Mouse (Mus musculus) right cerebral cortex, postnatal 36 days (tissue): Measurements from ENCODE around the gene Map4k4.

Source experiments
- DNase-seq, 2 experiments: peaks; one replicate each; pipeline ENCODE4 v3.0.0; 2022; ENCODE audit warnings: low spot score in 2 of 2, mixed read lengths in 1 of 2

Gene Map4k4

GRCm38 (mm10) chr1:40000899-40001298 is 100.2 kb downstream of the Map4k4 start:
- peak in 1 of 2 experiments; percentile 52 for DNase-seq

- no peak for DNase-seq
Measured at GRCm38 (mm10) chr1:40002129-40002727, 101.5 kb downstream of the Map4k4 start.

- DNase-seq, result no peak
Measured at GRCm38 (mm10) chr1:40006043-40006651, 105.4 kb downstream of the Map4k4 start.

DNA sequence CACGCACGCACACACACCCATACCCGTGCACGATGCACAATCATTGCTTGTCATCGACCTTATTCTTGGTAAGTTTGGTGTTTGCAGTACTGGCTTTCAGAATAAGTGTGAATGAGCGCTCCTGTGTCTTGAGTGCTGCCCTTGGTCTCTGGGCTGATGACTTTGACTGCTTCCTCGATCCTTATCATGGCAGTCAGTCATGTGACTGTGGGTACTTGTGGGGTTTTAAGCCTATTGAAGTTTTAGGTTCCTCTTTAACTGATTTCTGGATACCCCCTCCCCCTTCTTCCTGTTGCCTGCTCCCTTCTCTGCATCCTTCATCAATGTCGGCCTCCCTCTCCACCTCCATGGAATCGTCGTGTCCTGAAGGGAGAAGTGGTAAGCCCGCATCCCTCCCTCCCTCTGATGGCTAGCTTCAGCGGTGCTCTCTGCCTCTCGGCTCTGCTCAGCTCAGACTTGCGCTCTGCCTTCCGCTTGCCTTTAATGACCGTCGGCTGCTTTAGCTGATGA is 107.3 kb downstream of the Map4k4 start:
- DNase-seq, result no peak

- DNase-seq, result no peak
Measured at GRCm38 (mm10) chr1:40012696-40013095, 112.0 kb downstream of the Map4k4 start.

GRCm38 (mm10) chr1:40015066-40015678 is 114.5 kb downstream of the Map4k4 start:
- no peak for DNase-seq

- DNase-seq, result peak in 1 of 2 experiments; percentile 57
Measured at GRCm38 (mm10) chr1:40021617-40022016, 120.9 kb downstream of the Map4k4 start.

DNA sequence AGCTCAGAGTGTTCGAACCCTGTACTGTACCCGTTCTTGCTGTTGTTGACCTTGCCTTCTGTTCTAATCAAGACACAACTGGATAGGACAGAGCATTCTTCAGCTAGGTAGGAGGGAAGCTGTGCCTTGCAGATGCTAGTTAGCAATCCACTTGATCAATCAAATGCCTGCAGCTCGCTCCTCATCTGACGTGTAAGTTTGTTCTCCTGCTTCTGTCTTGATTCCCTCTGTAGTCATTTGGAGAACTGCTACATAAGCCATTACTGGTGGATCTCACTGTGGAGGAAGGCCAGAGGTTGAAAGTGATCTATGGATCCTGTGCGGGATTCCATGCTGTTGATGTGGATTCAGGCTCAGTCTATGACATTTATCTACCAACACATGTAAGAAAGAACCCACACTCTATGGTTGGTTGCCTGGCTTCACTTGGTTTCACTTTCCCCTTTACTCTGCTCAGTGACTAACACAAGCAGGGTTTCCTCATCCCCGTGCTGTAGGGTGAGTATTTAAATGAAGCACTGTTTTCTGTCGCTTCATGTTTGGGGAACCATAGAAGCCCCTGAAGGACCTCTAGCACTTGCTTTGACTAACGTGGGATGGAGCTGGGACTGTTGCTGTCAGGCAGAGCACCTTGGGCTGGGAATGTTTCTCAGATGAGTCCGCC is 121.9 kb downstream of the Map4k4 start:
- DNase-seq, result no peak

GRCm38 (mm10) chr1:40023206-40023605 is 122.5 kb downstream of the Map4k4 start:
- no peak for DNase-seq

DNA sequence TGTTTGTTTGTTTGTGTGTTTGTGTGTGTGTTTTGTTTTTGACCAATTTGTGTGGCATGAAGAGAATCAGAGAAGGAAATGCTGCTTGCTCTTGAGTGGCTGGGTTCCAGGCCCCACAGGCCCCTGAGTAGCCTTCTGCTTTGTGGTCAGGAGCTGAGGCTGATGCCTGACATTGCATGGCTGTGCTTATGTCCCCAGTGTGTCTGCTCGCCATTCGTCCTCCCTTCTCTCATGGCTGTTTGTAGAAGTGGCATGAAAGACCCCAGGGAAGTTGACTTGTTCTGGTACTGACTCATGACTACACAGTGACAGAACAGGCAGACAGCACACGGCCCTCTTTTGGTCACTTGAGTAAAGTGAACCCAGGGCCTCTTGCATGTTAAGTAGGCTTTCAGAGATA is 123.0 kb downstream of the Map4k4 start:
- no peak for DNase-seq

- peak; percentile 40 to 66 for DNase-seq
Measured at GRCm38 (mm10) chr1:40024554-40025320, 124.0 kb downstream of the Map4k4 start.

- DNase-seq, result no peak
Measured at GRCm38 (mm10) chr1:40025416-40025815, 124.7 kb downstream of the Map4k4 start.

DNA sequence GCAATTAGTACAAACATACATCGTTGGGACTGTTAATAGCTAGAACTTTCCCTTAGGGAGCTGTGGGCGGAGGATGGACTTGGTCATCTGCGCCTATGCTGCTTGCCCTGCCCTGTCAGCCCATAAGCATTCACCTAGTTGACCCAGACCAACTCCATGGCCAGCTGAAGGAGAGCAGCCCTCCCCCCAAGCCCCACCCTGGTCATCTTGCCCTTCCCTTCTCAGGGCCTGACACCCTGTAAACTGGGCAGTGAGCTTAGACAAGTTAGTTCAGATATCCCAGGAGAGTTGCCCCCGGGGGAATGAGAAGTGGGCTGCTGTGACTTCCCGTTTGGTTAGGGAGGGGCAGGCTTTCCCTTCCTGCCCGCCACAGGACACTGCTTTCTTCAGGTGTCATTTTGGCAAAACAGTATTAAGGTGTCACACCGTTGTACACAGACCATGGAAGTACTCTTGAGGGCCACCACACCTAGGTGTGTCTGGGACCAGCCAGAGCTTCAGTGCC is 126.5 kb downstream of the Map4k4 start:
- no peak for DNase-seq

- no peak for DNase-seq
Measured at GRCm38 (mm10) chr1:40028207-40028998, 127.7 kb downstream of the Map4k4 start.

GRCm38 (mm10) chr1:40029597-40029996 is 128.9 kb downstream of the Map4k4 start:
- no peak for DNase-seq

DNA sequence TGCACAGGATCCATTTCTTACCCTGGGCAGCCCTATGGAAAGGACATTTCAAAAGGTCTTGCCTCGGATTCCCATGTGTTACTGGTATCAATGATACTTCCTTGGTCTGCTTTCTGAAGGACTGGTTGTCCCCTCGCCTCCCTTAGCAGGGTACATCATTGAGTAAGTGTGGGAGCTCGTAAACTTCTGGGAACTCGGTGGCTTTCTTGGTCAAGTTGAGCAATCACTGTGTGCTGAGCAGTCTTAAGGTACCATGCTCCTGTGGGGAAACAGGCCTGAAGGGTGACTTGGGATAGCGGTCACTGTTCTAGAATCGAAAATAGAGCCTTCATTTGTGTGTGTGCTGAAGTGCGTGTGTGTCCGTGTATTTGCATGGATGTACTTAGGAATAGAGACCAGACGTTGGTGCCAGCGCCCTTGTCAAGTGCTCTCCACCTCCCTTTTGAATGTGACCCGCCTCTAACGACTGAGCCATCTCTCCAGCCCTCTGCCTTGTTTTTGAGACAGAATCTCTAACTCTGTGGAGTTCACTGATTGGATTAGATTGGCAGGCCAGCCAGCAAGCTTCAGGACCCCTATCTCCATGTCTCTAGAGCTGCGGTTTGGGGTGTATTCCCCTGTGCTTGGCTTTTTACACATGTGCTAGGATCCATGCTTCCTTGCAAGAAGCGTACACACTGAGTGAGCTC is 129.7 kb downstream of the Map4k4 start:
- no peak for DNase-seq

DNA sequence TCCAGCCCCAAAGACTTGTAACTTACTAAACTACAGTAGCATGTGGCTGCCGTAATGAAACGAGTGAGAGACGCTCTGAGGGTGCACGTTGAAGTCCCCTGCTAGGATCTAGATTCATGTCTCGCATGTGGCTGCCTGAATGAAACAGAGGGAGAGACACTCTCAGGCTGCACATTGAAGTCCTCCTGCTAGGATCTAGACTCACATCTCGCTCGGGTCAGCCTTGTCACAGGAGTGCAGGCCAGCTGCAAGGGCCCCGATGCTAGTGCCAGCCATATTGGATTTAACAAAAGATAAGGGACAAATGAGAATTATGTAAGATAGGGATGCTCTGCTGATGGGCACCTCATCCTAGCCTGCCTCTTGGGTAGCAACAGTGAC is 130.3 kb downstream of the Map4k4 start:
- DNase-seq, result no peak

DNA sequence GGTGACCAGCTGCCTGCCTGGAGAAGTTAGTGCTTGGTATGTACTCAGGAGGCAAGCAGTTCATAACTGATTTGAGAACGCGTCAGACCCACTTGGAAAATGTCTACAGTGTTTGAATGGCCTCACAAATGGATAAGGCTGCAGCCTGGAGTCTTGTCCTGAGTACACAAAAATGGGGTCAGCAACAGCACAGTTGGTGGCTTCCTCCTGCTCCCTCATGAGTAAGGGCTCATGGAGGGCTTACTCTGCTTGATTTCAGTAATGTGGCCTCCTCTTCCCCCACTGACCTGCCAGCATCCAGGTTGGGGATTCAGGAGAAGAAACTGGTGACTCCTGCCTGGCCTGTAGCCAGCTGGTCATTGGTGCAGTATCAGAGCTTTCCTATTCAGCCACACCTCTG is 130.9 kb downstream of the Map4k4 start:
- no peak for DNase-seq

DNA sequence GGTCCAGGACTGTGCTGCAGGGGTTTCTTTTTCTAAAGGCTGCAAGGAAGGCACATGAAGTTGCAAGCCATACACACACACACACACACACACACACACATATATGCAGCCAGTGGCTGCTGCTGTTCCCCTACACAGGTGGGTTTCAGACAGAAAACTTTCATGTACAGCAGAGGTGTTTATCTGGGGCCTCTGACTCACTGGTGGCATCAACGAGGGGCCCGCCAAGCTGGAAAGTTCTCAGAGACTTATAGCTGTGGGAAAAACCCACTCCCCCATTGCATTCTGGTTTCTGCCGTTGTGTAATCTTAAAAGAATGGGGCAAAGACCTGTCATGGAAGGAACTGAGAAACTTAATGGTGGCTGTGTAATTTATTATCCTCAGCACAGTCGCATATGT is 132.6 kb downstream of the Map4k4 start:
- no peak for DNase-seq

DNA sequence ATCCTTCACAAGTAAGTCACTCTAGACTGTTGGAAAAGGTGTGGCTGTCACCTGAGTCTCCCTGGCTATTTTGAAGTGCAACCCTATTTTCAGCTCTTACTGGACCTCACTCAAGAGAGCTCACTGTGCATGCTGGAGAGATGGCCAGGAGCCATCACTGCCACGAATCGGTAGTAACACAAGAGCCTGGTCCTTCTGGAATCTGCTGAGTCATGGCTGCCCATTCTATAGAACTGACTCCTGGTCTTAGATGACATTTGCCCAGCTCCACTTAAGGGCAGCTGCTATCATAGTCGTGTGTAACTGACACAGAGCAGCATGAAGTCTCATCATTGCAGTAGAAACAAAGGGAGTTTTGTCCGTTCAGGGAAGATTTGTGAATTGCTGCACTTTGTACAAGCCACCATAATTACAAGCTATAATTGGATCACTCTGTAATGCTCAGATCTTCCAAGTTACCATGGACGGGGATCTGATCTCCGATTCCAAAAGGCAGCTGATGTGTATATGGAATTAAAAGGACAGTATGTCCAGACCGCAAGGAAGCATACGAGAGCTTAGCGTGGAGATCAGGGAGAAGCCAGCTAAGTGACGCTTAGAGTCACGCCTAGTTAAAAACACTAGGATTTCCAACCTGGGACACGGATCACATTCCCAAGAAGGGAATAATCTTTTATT is 133.2 kb downstream of the Map4k4 start:
- no peak for DNase-seq
